In the genomic region with DNA sequence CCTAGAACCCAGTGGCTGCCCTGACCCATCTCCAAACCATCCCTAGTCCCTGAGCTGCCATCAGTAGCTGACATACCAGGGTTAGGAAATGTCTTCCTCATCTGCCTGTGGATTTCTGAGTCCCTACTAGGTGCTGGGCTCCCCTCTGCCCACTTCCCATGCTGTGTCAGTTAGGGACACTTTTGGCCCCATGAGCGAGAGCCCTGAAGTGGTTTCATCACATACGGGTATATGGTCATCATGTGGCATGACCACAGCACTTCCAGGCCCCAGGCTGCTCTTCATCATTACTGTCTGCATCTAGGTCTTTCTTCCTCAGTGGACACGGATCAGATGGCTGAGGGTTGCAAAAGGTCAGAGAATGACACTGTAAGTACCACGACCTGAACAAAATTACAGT, we compare ENCODE assay signal across 7 mouse cellular contexts. TPM values are rescaled to one million over a fixed set of nuclear protein-coding genes. Genes with fewer than 3 reads are reported as not detected.
DNase-seq lines count a peak whose midpoint lies in the region; ATAC-seq and TF ChIP-seq lines count a peak whose summit lies in the region.

A gene (plus strand): TSS at position 301 of the 400 bp plus-strand sequence.

- H3K9me3 ChIP-seq in MEL (replicated peaks; ENCODE audit: insufficient read depth, low read length) = no peaks in the 10 kb centered on the region
- H3K9me3 ChIP-seq in forebrain, embryonic 15.5 days = no peaks in the 10 kb centered on the region
- no peaks in the 10 kb centered on the region for H3K9me3 ChIP-seq in hindbrain, embryonic 14.5 days (ENCODE audit: control insufficient read depth, low read length)
- no peaks in the 10 kb centered on the region for H3K9me3 ChIP-seq in liver, embryonic 15.5 days (replicated peaks)

- H3K79me3 ChIP-seq in C2C12 (ENCODE audit: low read depth) = peaks cover under 1% of the 10 kb centered on the region

- peaks cover 7 to 58% of the 10 kb centered on the region in 2 experiments; a peak in 3 of 4 replicates for H3K4me1 ChIP-seq in MEL (ENCODE audit: control insufficient read depth in 1 of 2, insufficient read depth in 2 of 2, low read length in 2 of 2)
- peaks cover 15% of the 10 kb centered on the region for H3K4me1 ChIP-seq in forebrain, embryonic 15.5 days
- H3K4me1 ChIP-seq in hindbrain, embryonic 14.5 days (replicated peaks; ENCODE audit: control insufficient read depth, insufficient read depth, low read length) = peaks cover 14% of the 10 kb centered on the region
- peaks cover 88% of the 10 kb centered on the region for H3K4me1 ChIP-seq in liver, embryonic 15.5 days (replicated peaks)

- peak within 1 kb of the TSS; percentile 18 for H3K27ac ChIP-seq in MEL (ENCODE audit: control insufficient read depth, low read depth, low read length)
- no peak within 1 kb of the TSS for H3K27ac ChIP-seq in forebrain, embryonic 15.5 days (replicated peaks)
- H3K27ac ChIP-seq in hindbrain, embryonic 14.5 days = no peak within 1 kb of the TSS
- H3K27ac ChIP-seq in liver, embryonic 15.5 days (replicated peaks) = peak within 1 kb of the TSS; percentile 98

- H3K9ac ChIP-seq in MEL (ENCODE audit: control insufficient read depth, low read depth, low read length, poor library complexity, severe bottlenecking) = no peak within 1 kb of the TSS
- no peak within 1 kb of the TSS for H3K9ac ChIP-seq in forebrain, embryonic 15.5 days (replicated peaks)
- no peak within 1 kb of the TSS for H3K9ac ChIP-seq in hindbrain, embryonic 14.5 days
- H3K9ac ChIP-seq in liver, embryonic 15.5 days = peak within 1 kb of the TSS; percentile 49

- no peak within 1 kb of the TSS for H3K4me3 ChIP-seq in C2C12 (ENCODE audit: insufficient read depth, poor library complexity, severe bottlenecking)
- H3K4me3 ChIP-seq in MEL (ENCODE audit: control insufficient read depth in 1 of 2, insufficient read depth in 1 of 2, low read depth in 2 of 2, low read length in 2 of 2) = no peak within 1 kb of the TSS
- H3K4me3 ChIP-seq in forebrain, embryonic 15.5 days = no peak within 1 kb of the TSS
- H3K4me3 ChIP-seq in hindbrain, embryonic 14.5 days (replicated peaks; ENCODE audit: low read length) = no peak within 1 kb of the TSS
- H3K4me3 ChIP-seq in liver, embryonic 15.5 days (replicated peaks) = 0 out of 2 replicates have a peak within 1 kb of the TSS, but pooled peaks have one; percentile 4

- H3K36me3 ChIP-seq in C2C12 (ENCODE audit: control insufficient read depth, insufficient read depth) (peaks cover 11% of the 10 kb centered on the region), MEL (ENCODE audit: control insufficient read depth in 1 of 2, insufficient read depth in 2 of 2, low read length in 2 of 2) (peaks cover 0 to 26% of the 10 kb centered on the region in 2 experiments; a peak in 2 of 4 replicates)
- no peaks in the 10 kb centered on the region for H3K36me3 ChIP-seq in forebrain, embryonic 15.5 days
- no peaks in the 10 kb centered on the region for H3K36me3 ChIP-seq in hindbrain, embryonic 14.5 days (replicated peaks; ENCODE audit: control insufficient read depth, insufficient read depth)
- H3K36me3 ChIP-seq in liver, embryonic 15.5 days (replicated peaks) = peaks cover 14% of the 10 kb centered on the region; the same call in 1 of the 2 replicates

- H3ac ChIP-seq in C2C12 (ENCODE audit: control insufficient read depth, insufficient read length, low read depth) = no peak within 1 kb of the TSS

- TF ChIP-seq POLR2A in MEL (IDR thresholded peaks at IDR 0.05; ENCODE audit: control insufficient read depth in 1 of 2, insufficient read depth in 1 of 2, low read depth in 1 of 2, low read length in 2 of 2, poor library complexity in 1 of 2) = no peak

- TF ChIP-seq CTCF in C2C12 (IDR thresholded peaks at IDR 0.05; ENCODE audit: control insufficient read depth, insufficient read depth, insufficient read length) (no peak), MEL (IDR thresholded peaks at IDR 0.05 in 2 of 3, conservative IDR thresholded peaks at IDR 0.05 in 1 of 3; ENCODE audit: control insufficient read depth in 1 of 3, insufficient read depth in 1 of 3, low read depth in 2 of 3, low read length in 3 of 3, poor library complexity in 1 of 3, severe bottlenecking in 1 of 3) (no peak)

- DNase-seq in MEL (ENCODE audit: low read depth, low spot score) = no peak
- DNase-seq in hindbrain, embryonic 14.5 days (ENCODE audit: low spot score) = no peak
- DNase-seq in right cerebral cortex, postnatal 36 days (ENCODE audit: low spot score in 2 of 2) = no peak
- no peak for DNase-seq in cerebellum, postnatal 14 days

- peaks cover 15% of the 10 kb centered on the region for H3K79me2 ChIP-seq in C2C12 (ENCODE audit: control insufficient read depth, insufficient read depth)
- peaks cover 1% of the 10 kb centered on the region; the same call in 1 of the 2 replicates for H3K79me2 ChIP-seq in MEL (ENCODE audit: control insufficient read depth, insufficient read depth, low read length, poor library complexity)

- H3K27me3 ChIP-seq in C2C12 (ENCODE audit: control insufficient read depth, insufficient read depth, insufficient read length) (no peaks in the 10 kb centered on the region), MEL (ENCODE audit: control insufficient read depth in 1 of 2, insufficient read depth in 2 of 2, low read length in 2 of 2) (no peaks in the 10 kb centered on the region)
- H3K27me3 ChIP-seq in forebrain, embryonic 15.5 days = no peaks in the 10 kb centered on the region
- H3K27me3 ChIP-seq in hindbrain, embryonic 14.5 days (ENCODE audit: control insufficient read depth, insufficient read depth, low read length) = no peaks in the 10 kb centered on the region
- no peaks in the 10 kb centered on the region for H3K27me3 ChIP-seq in liver, embryonic 15.5 days

- no peak for TF ChIP-seq EP300 in MEL (IDR thresholded peaks at IDR 0.05; ENCODE audit: low read depth in 1 of 2, low read length in 2 of 2)

- TF ChIP-seq RAD21 in MEL (IDR thresholded peaks at IDR 0.05; ENCODE audit: low read depth, low read length) = no peak

- 84% methylated on average over 4 of the region's 4 CpGs for WGBS in forebrain, embryonic 15.5 days
- 84% methylated on average over 4 of the region's 4 CpGs for WGBS in hindbrain, embryonic 14.5 days
- WGBS in liver, embryonic 15.5 days (ENCODE audit: insufficient replicate concordance) = 69% methylated on average over 4 of the region's 4 CpGs

- ATAC-seq in forebrain, embryonic 15.5 days (replicated peaks) = no peak
- no peak for ATAC-seq in hindbrain, embryonic 14.5 days (ENCODE audit: low FRiP score)
- ATAC-seq in liver, embryonic 15.5 days (ENCODE audit: insufficient read depth) = no peak

- H3K4me2 ChIP-seq in forebrain, embryonic 15.5 days (replicated peaks) = no peak within 1 kb of the TSS
- no peak within 1 kb of the TSS for H3K4me2 ChIP-seq in hindbrain, embryonic 14.5 days (replicated peaks)
- peak within 1 kb of the TSS; percentile 54 for H3K4me2 ChIP-seq in liver, embryonic 15.5 days

TF ChIP-seq in C2C12, 6 proteins besides CTCF, POLR2A, EP300 and RAD21:
- TF ChIP-seq FOSL1 (IDR thresholded peaks at IDR 0.05; ENCODE audit: insufficient read depth, low read length, poor library complexity, severe bottlenecking) = no peak
- no peak for TF ChIP-seq MYOG (IDR thresholded peaks at IDR 0.05; ENCODE audit: control insufficient read depth, extremely low read depth, insufficient read length)
- TF ChIP-seq MYOD1 (IDR thresholded peaks at IDR 0.05; ENCODE audit: control insufficient read depth, insufficient read length, low read depth) = no peak
- no peak for TF ChIP-seq CEBPB (IDR thresholded peaks at IDR 0.05; ENCODE audit: low read depth)
- TF ChIP-seq MAX (IDR thresholded peaks at IDR 0.05) = no peak
- no peak for TF ChIP-seq USF1 (IDR thresholded peaks at IDR 0.05; ENCODE audit: low read depth)

TF ChIP-seq in MEL, 35 proteins besides CTCF, POLR2A, EP300 and RAD21:
- TF ChIP-seq ELF1 (IDR thresholded peaks at IDR 0.05; ENCODE audit: low read depth, low read length) = no peak
- TF ChIP-seq ZKSCAN1 (IDR thresholded peaks at IDR 0.05; ENCODE audit: low read depth, low read length) = peak; percentile 25; the same call in 1 of the 2 replicates

RNA-seq across cellular contexts. Expression of the gene that starts here (rescaled TPM):
- 24.1 TPM for polyA plus RNA-seq in C2C12 (2012; fragmentation: generic; extraction: Trizol)
- total RNA-seq in MEL (2012; rRNA removed) = 9.6 TPM in 2 replicates
- polyA plus RNA-seq in MEL (2012; ENCODE audit: insufficient read depth in 1 of 2, insufficient read length in 2 of 2, low read depth in 1 of 2, low replicate concordance in 2 of 2, missing spikeins in 1 of 2) = 10 to 100 TPM in 1 of 2 experiments, not detected in 1; 12.7 TPM
- 36.5 and 37.0 TPM in 2 replicates for polyA plus RNA-seq in forebrain, embryonic 15.5 days (2015; fragmentation: Nextera tagmentation; extraction: Ambion mirVana)
- polyA plus RNA-seq in hindbrain, embryonic 14.5 days (2014; fragmentation: Nextera tagmentation; extraction: Ambion mirVana) = 32.1 and 39.7 TPM in 2 replicates
- 16.6 and 18.3 TPM in 2 replicates for polyA plus RNA-seq in liver, embryonic 15.5 days (2015; fragmentation: Nextera tagmentation; extraction: Ambion mirVana)

Comparison
In these comparisons a context has a peak if more than half of its experiments do, and no peak if none do; other contexts are left out.
1. H3K27ac ChIP-seq: peak in MEL (single experiment) and liver, embryonic 15.5 days (single experiment); none in forebrain, embryonic 15.5 days (single experiment) and hindbrain, embryonic 14.5 days (single experiment).